14 mouse cellular contexts compared by ENCODE assay signal in the genomic region with DNA sequence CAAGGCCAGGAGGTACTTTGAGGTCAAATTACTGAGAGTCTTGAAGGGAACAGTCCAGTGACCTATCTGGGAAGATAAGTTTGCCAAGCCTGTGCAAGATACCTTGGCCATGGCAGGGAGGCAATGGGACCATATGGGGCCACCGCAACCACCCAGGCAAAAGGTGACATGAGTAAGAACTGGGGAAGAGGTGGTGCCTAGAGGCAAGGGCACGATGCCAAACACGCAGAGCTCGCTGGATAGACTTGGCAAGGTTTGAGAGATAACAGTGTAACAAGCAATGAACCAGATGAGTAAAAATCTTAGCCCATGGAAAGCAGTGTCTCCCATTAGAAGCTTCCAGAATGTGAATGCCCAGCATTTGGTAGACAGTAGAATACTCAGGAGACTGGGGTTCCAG.
DNase-seq lines count a peak whose midpoint lies in the region; ATAC-seq lines count a peak whose summit lies in the region.
"Had no signal": no experiment of that assay in that cellular context is flagged by ENCODE, and none has a peak within 500 bp of the region (broad histone marks: within the 10 kb centered on the region; RNA-seq: fewer than 3 reads in every experiment).

No protein-coding gene starts in this region.

- WGBS in hindbrain, embryonic 13.5 days = 91% methylated on average over 4 of the region's 4 CpGs
- WGBS in forebrain, embryonic 15.5 days = 65% methylated on average over 4 of the region's 4 CpGs

- peaks cover 2% of the 10 kb centered on the region; the same call in 1 of the 2 replicates for H3K27me3 ChIP-seq in hindbrain, embryonic 13.5 days
- no peaks in the 10 kb centered on the region for H3K27me3 ChIP-seq in forebrain, embryonic 15.5 days

- peak; percentile 53 for ATAC-seq in megakaryocyte progenitor cell, adult 5-6 weeks (replicated peaks; ENCODE audit: poor library complexity)
- ATAC-seq in hindbrain, embryonic 13.5 days (ENCODE audit: low FRiP score) = no peak
- no peak for ATAC-seq in forebrain, embryonic 15.5 days (replicated peaks)
- ATAC-seq: forebrain, embryonic 14.5 days; hindbrain, postnatal 0 days had no signal

- H3K27ac ChIP-seq in hindbrain, embryonic 13.5 days = no peak overlapping the region
- H3K27ac ChIP-seq in forebrain, embryonic 15.5 days (replicated peaks) = no peak overlapping the region
- H3K27ac ChIP-seq: hindbrain, postnatal 0 days; liver, embryonic 14.5 days; macrophage; stomach, postnatal 0 days had no signal

- no peak overlapping the region for H3K4me2 ChIP-seq in hindbrain, embryonic 13.5 days
- no peak overlapping the region for H3K4me2 ChIP-seq in forebrain, embryonic 15.5 days (replicated peaks)

- intact Hi-C loops in left cerebral cortex, postnatal 4 days (cut with DNase I) = no loop called here
- intact Hi-C loops in left cerebral cortex, postnatal 14 days (cut with DNase I) = no loop called here

- no peak overlapping the region for H3K4me3 ChIP-seq in hindbrain, embryonic 13.5 days
- no peak overlapping the region for H3K4me3 ChIP-seq in forebrain, embryonic 15.5 days

- H3K9me3 ChIP-seq in hindbrain, embryonic 13.5 days = no peaks in the 10 kb centered on the region
- H3K9me3 ChIP-seq in forebrain, embryonic 15.5 days = no peaks in the 10 kb centered on the region

- no peaks in the 10 kb centered on the region for H3K36me3 ChIP-seq in hindbrain, embryonic 13.5 days
- no peaks in the 10 kb centered on the region for H3K36me3 ChIP-seq in forebrain, embryonic 15.5 days

- no peak overlapping the region for H3K9ac ChIP-seq in hindbrain, embryonic 13.5 days
- H3K9ac ChIP-seq in forebrain, embryonic 15.5 days (replicated peaks) = no peak overlapping the region
- H3K9ac ChIP-seq: liver, embryonic 14.5 days had no signal

- peak; percentile 25 to 70 for DNase-seq in adrenal gland, adult (ENCODE audit: inconsistent age in 2 of 2, low spot score in 1 of 2)
- DNase-seq in adrenal gland, postnatal 4 days (ENCODE audit: low spot score in 2 of 2) = no peak
- peak; percentile 13 for DNase-seq in left cerebral cortex, postnatal 4 days
- DNase-seq in left cerebral cortex, postnatal 14 days (ENCODE audit: low spot score in 2 of 2) = no peak
- DNase-seq in cerebellum, postnatal 10 days = peak; percentile 16 to 45
- DNase-seq: right cerebral cortex, postnatal 4 days had no signal

- H3K4me1 ChIP-seq in hindbrain, embryonic 13.5 days (replicated peaks) = no peaks in the 10 kb centered on the region
- peaks cover 4% of the 10 kb centered on the region; the same call in 1 of the 2 replicates for H3K4me1 ChIP-seq in forebrain, embryonic 15.5 days

Comparison
In these comparisons a context has a peak if more than half of its experiments do, and no peak if none do; other contexts are left out.
1. DNase-seq: peak in adrenal gland, adult (2 of 2), left cerebral cortex, postnatal 4 days (single experiment) and cerebellum, postnatal 10 days (2 of 2); none in adrenal gland, postnatal 4 days (0 of 2) and left cerebral cortex, postnatal 14 days (0 of 2).